Mouse (Mus musculus): Measurements from ENCODE around the gene Shisal1. TPM values are rescaled to one million over a fixed set of nuclear protein-coding genes. Genes with fewer than 3 reads are reported as not detected.

Gene Shisal1
- 0.27 and 10.5 TPM in 2 replicates for polyA plus RNA-seq (2012; rRNA removed; ENCODE audit: low replicate concordance)

DNA sequence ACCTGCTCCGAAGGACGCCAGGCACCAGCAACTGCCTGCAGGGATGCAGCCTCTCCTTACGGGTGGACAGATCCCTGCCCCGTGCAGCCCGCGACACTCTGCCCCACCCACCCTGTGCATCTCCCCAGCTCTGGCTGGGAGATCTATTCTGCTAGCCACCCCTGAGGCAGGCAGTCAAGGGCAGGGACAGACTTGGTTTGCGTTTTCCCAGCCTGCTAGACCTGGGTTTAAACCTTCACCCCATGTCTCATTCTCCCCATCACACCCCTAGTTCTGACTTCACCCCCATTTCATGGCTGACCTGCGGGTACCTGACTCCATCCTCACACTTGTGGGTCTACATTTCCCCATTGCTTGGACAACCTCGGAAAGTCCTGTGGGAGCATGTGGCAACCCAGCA, at the start of gene Shisal1:
TSS of gene Shisal1 (minus strand) at position 101 of the 400 bp plus-strand sequence.

Other genes with a start within 250 kb of the Shisal1 start
- gene Parvb, start 215.1 kb downstream of the Shisal1 start, polyA plus RNA-seq (2012; rRNA removed; ENCODE audit: low replicate concordance): 13.3 and 18.1 TPM in 2 replicates
- 2.1 and 5.7 TPM in 2 replicates for gene Parvg, start 123.1 kb downstream of the Shisal1 start, polyA plus RNA-seq (2012; rRNA removed; ENCODE audit: low replicate concordance)
- gene Rtl6, start 110.7 kb upstream of the Shisal1 start, polyA plus RNA-seq (2012; rRNA removed; ENCODE audit: low replicate concordance): 5.8 and 13.6 TPM in 2 replicates
- 34.1 and 58.7 TPM in 2 replicates for gene Prr5, start 222.5 kb upstream of the Shisal1 start, polyA plus RNA-seq (2012; rRNA removed; ENCODE audit: low replicate concordance)